Mouse (Mus musculus) forebrain, embryonic 12.5 days (tissue): Measurements from ENCODE around the gene H2-M10.2. TPM values are rescaled to one million over a fixed set of nuclear protein-coding genes. Genes with fewer than 3 reads are reported as not detected.
A peak's percentile ranks its signal among the peaks of the same experiment; 100 is the strongest.
"Not testable (repeated sequence)": the region's sequence is repeated elsewhere in the genome, so short reads cannot be mapped to it uniquely, and the experiment has no call there.

ENCODE experiments used
- ATAC-seq: fragments of 200-750 bp; cut with Nextera tagmentation; 2 replicates; pipeline ENCODE4 v1.8.0; 2017; ENCODE audit warnings: moderate TSS enrichment; ENCODE audit not compliant: low FRiP score
- H3K27ac ChIP-seq: fragments of 300-500 bp; sonication (generic); 2 replicates; pipeline ENCODE4 v1.5.1; 2016; ENCODE audit warnings: mild to moderate bottlenecking
- H3K27me3 ChIP-seq: fragments of 300-500 bp; sonication (generic); 2 replicates; pipeline ENCODE4 v1.6.1; 2016; ENCODE audit warnings: mild to moderate bottlenecking
- H3K36me3 ChIP-seq: fragments of 300-500 bp; sonication (generic); replicated peaks from 2 replicates; pipeline ENCODE4 v1.6.1; 2016; ENCODE audit warnings: mild to moderate bottlenecking
- H3K4me1 ChIP-seq: fragments of 300-500 bp; sonication (generic); 2 replicates; pipeline ENCODE4 v1.6.1; 2016
- H3K4me2 ChIP-seq: fragments of 300-500 bp; sonication (generic); 2 replicates; pipeline ENCODE4 v1.6.1; 2016; ENCODE audit warnings: mild to moderate bottlenecking, moderate library complexity
- H3K4me3 ChIP-seq: fragments of 300-500 bp; sonication (generic); replicated peaks from 2 replicates; pipeline ENCODE4 v1.5.1; 2016; ENCODE audit warnings: mild to moderate bottlenecking
- H3K9ac ChIP-seq: fragments of 300-500 bp; sonication (generic); 2 replicates; pipeline ENCODE4 v1.6.1; 2016; ENCODE audit warnings: mild to moderate bottlenecking
- H3K9me3 ChIP-seq: fragments of 300-500 bp; sonication (generic); 2 replicates; pipeline ENCODE4 v1.6.1; 2016
- WGBS: fragments of 180-500 bp; shearing (Covaris S2); methylation state at CpG from one replicate; pipeline ENCODE4 v1.1.7; 2016; 5-methylcytosine and 5-hydroxymethylcytosine counted together
- polyA plus RNA-seq: library from polyadenylated mRNA; unstranded; fragments of >200 nt; fragmentation: Nextera tagmentation; extraction: Ambion mirVana; gene quantifications from 2 replicates; pipeline ENCODE4 v1.2.1, GENCODE M21; 2016

Gene H2-M10.2
- 0.18 TPM in 1 of 2 replicates, not detected in the other for polyA plus RNA-seq

- Histone ChIP-seq H3K4me3 (no peak within 1 kb of the TSS), H3K4me1 (no peaks in the 10 kb centered on the region), H3K27me3 (no peaks in the 10 kb centered on the region), H3K4me2 (no peak within 1 kb of the TSS), H3K27ac (no peak within 1 kb of the TSS), H3K9me3 (no peaks in the 10 kb centered on the region), H3K9ac (no peak within 1 kb of the TSS), H3K36me3 (peaks cover 18% of the 10 kb centered on the region)
- no peak for ATAC-seq
- WGBS = 98% methylated on average over 2 of the region's 2 CpGs
Measured at GRCm38 (mm10) chr17:36286390-36286789, at the start of gene H2-M10.2. Gene H2-M10.2 (minus strand): TSS chr17:36286490.

DNA sequence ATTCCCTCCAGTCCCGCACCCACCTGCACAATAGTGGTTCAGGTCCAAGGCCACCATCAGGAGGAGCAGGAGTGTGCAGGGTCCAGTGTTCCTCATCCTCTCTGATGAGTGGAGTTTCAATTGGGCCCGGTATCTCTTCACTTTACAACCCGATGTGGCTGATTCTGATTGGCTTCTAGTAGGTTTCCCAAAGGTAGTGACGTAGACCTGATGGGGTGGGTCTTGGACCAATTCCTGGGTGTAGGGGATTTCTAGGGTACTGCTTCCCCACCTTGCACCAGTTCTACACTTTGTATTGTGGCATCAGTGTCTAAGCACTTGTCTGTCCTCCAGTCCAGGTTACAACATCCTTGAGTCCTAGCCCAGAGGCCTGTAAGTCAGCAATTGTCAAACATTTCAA is 39.8 kb upstream of the H2-M10.2 start, which contains the start of gene H2-M10.1:
Gene H2-M10.1 (minus strand): TSS at position 101 of the 400 bp plus-strand sequence.
- Histone ChIP-seq H3K9ac (no peak within 1 kb of the TSS), H3K27ac (no peak within 1 kb of the TSS), H3K4me2 (no peak within 1 kb of the TSS), H3K36me3 (no peaks in the 10 kb centered on the region), H3K4me3 (no peak within 1 kb of the TSS), H3K4me1 (no peaks in the 10 kb centered on the region), H3K27me3 (no peaks in the 10 kb centered on the region), H3K9me3 (no peaks in the 10 kb centered on the region)
- WGBS = 95% methylated on average over 4 of the region's 4 CpGs
- no peak for ATAC-seq

- WGBS = 22% methylated on average over 5 of the region's 5 CpGs
- H3K9me3 ChIP-seq = no peaks in the 10 kb centered on the region
- peak; percentile 59; the same call in 1 of the 2 replicates for ATAC-seq
- H3K4me3 ChIP-seq = peak overlapping the region; percentile 54
- peak overlapping the region; percentile 68 for H3K4me2 ChIP-seq
- H3K27ac ChIP-seq = peak overlapping the region; percentile 82
- no peaks in the 10 kb centered on the region for H3K36me3 ChIP-seq
- peaks cover 6% of the 10 kb centered on the region; the same call in 1 of the 2 replicates for H3K27me3 ChIP-seq
- H3K4me1 ChIP-seq = peaks cover 6% of the 10 kb centered on the region
- H3K9ac ChIP-seq = no peak overlapping the region
Measured at GRCm38 (mm10) chr17:36315689-36316253, 29.5 kb upstream of the H2-M10.2 start.

- Histone ChIP-seq H3K4me2 (peak overlapping the region; percentile 68), H3K4me3 (peak overlapping the region; percentile 54), H3K27ac (peak overlapping the region; percentile 82), H3K9me3 (no peaks in the 10 kb centered on the region), H3K27me3 (peaks cover 6% of the 10 kb centered on the region; the same call in 1 of the 2 replicates), H3K4me1 (peaks cover 6% of the 10 kb centered on the region), H3K9ac (peak overlapping the region; percentile 47; the same call in 1 of the 2 replicates), H3K36me3 (no peaks in the 10 kb centered on the region)
- peak; percentile 84 for ATAC-seq
- WGBS = under 1% methylated on average over 19 of the region's 19 CpGs
Measured at GRCm38 (mm10) chr17:36315041-36315688, 28.9 kb upstream of the H2-M10.2 start.

DNA sequence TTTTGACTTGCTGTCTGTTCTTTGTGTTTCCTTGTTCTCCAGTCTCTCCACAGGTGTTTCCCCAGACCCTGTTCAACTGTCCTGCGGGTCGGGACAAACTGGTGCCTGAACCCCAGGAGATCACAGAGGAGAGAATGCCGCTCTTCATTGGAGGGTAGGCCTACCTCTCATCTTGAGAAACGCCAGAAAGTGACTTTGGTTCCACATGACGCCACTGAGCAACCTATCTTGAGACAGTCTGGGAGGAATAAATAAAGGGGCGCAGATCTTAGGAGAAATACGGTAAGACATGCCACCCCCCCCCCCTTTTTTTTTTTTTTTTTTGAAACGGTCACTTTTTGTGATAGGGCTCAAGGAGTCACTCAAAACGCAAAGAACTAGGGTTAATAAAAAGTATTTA is 28.2 kb upstream of the H2-M10.2 start:
- peak overlapping the region; percentile 54 for H3K4me3 ChIP-seq
- H3K36me3 ChIP-seq = no peaks in the 10 kb centered on the region
- H3K9ac ChIP-seq = no peak overlapping the region
- under 1% methylated on average over 9 of the region's 9 CpGs for WGBS
- no peaks in the 10 kb centered on the region for H3K9me3 ChIP-seq
- H3K4me1 ChIP-seq = peaks cover 6% of the 10 kb centered on the region
- peak; percentile 63 for ATAC-seq
- H3K4me2 ChIP-seq = peak overlapping the region; percentile 68
- peaks cover 4% of the 10 kb centered on the region; the same call in 1 of the 2 replicates for H3K27me3 ChIP-seq
- H3K27ac ChIP-seq = peak overlapping the region; percentile 82; the same call in 1 of the 2 replicates

DNA sequence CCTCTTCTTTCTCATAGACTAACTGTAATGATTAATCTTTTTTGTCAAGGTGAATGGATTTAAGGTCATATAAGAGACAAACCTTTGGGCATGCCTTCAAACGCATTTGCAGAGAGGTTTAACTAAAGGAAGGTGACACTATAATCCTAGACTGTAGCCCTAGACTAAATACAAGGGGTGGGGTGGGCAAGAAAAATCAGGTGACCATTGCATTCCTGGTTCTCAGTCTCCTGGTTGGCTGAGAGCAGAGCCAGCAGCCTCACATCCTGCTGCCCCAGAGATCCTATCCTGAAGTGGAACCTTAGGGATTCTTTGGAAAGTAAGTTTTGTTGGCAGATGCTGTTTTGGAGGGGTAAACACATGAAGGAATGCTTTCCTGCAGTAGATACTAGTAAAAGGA is 23.0 kb upstream of the H2-M10.2 start:
- Histone ChIP-seq H3K27ac (no peak overlapping the region), H3K4me2 (no peak overlapping the region), H3K4me3 (no peak overlapping the region), H3K9ac (no peak overlapping the region), H3K4me1 (no peaks in the 10 kb centered on the region), H3K9me3 (no peaks in the 10 kb centered on the region), H3K36me3 (no peaks in the 10 kb centered on the region), H3K27me3 (no peaks in the 10 kb centered on the region)
- ATAC-seq = no peak
- 32% methylated on average over 1 of the region's 1 CpGs for WGBS

GRCm38 (mm10) chr17:36308855-36309254 is 22.6 kb upstream of the H2-M10.2 start:
- not testable (repeated sequence) for H3K4me1 ChIP-seq, H3K36me3 ChIP-seq, H3K9ac ChIP-seq, H3K9me3 ChIP-seq, H3K27ac ChIP-seq, H3K4me3 ChIP-seq, H3K27me3 ChIP-seq, H3K4me2 ChIP-seq
- peak; percentile 57; the same call in 1 of the 2 replicates for ATAC-seq
- WGBS = 1% methylated on average over 3 of the region's 3 CpGs

GRCm38 (mm10) chr17:36281521-36282245 is 4.6 kb downstream of the H2-M10.2 start:
- WGBS = 92% methylated on average over 4 of the region's 4 CpGs
- no peaks in the 10 kb centered on the region for H3K9me3 ChIP-seq
- ATAC-seq = no peak
- H3K36me3 ChIP-seq = peaks cover 42% of the 10 kb centered on the region
- no peak overlapping the region for H3K9ac ChIP-seq
- H3K4me3 ChIP-seq = no peak overlapping the region
- no peaks in the 10 kb centered on the region for H3K27me3 ChIP-seq
- no peak overlapping the region for H3K4me2 ChIP-seq
- no peak overlapping the region for H3K27ac ChIP-seq
- H3K4me1 ChIP-seq = no peaks in the 10 kb centered on the region

DNA sequence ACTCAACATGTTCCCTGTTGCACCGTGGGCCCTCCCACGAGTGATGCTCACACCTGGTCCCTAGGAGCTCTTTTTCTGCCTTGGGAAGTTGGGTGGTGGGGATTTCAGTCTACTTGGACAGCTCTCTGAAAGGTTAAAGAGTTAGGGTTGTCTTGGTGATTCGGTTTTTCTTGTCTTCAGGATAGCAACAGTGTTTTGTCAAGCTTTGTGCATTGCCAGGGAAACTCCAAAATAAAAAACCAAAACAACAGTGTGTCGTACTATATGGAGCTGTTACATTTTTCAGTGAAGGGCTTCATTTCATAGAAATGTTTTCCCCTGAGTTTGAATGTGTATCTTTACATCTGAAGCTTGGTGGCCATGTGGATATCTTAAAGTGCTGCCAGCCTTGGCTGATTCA is 11.5 kb downstream of the H2-M10.2 start:
- H3K4me1 ChIP-seq = peaks cover 33% of the 10 kb centered on the region
- H3K4me3 ChIP-seq = no peak overlapping the region
- WGBS = 92% methylated on average over 4 of the region's 4 CpGs
- no peak overlapping the region for H3K27ac ChIP-seq
- no peaks in the 10 kb centered on the region for H3K27me3 ChIP-seq
- no peaks in the 10 kb centered on the region for H3K9me3 ChIP-seq
- no peak for ATAC-seq
- no peak overlapping the region for H3K4me2 ChIP-seq
- H3K36me3 ChIP-seq = peaks cover 16% of the 10 kb centered on the region
- H3K9ac ChIP-seq = no peak overlapping the region

- H3K4me1 ChIP-seq = peaks cover 35% of the 10 kb centered on the region
- H3K27me3 ChIP-seq = no peaks in the 10 kb centered on the region
- H3K36me3 ChIP-seq = peaks cover 13% of the 10 kb centered on the region
- no peak overlapping the region for H3K4me3 ChIP-seq
- no peak for ATAC-seq
- H3K9me3 ChIP-seq = no peaks in the 10 kb centered on the region
- H3K27ac ChIP-seq = no peak overlapping the region
- H3K9ac ChIP-seq = no peak overlapping the region
- 94% methylated on average over 4 of the region's 4 CpGs for WGBS
- H3K4me2 ChIP-seq = no peak overlapping the region
Measured at GRCm38 (mm10) chr17:36273796-36274195, 12.5 kb downstream of the H2-M10.2 start.

GRCm38 (mm10) chr17:36272643-36273366 is 13.5 kb downstream of the H2-M10.2 start:
- WGBS = 86% methylated on average over 9 of the region's 9 CpGs
- H3K9ac ChIP-seq = peak overlapping the region; percentile 93; the same call in 1 of the 2 replicates
- H3K9me3 ChIP-seq = no peaks in the 10 kb centered on the region
- no peaks in the 10 kb centered on the region for H3K27me3 ChIP-seq
- ATAC-seq = no peak
- peaks cover 10% of the 10 kb centered on the region for H3K36me3 ChIP-seq
- peaks cover 35% of the 10 kb centered on the region for H3K4me1 ChIP-seq
- H3K4me3 ChIP-seq = peak overlapping the region; percentile 92
- peak overlapping the region; percentile 93 for H3K4me2 ChIP-seq
- no peak overlapping the region for H3K27ac ChIP-seq
